Mouse (Mus musculus) testis, adult 2 months (tissue): ENCODE results near the gene Cbx7.

Source experiments
- CTCF ChIP-seq: fragments of 200-500 bp; IDR thresholded peaks from 2 replicates; pipeline ENCODE4 v1.5.1; 2012; ENCODE audit warnings: low read depth, mild to moderate bottlenecking, inconsistent platforms, low read length, moderate library complexity; ENCODE audit not compliant: control insufficient read depth, insufficient read depth, insufficient replicate concordance
- POLR2A ChIP-seq: fragments of 200-500 bp; IDR thresholded peaks from 2 replicates; pipeline ENCODE4 v1.6.1; 2012; ENCODE audit warnings: low read depth, mild to moderate bottlenecking, inconsistent platforms, low read length, moderate library complexity; ENCODE audit not compliant: control insufficient read depth

DNA sequence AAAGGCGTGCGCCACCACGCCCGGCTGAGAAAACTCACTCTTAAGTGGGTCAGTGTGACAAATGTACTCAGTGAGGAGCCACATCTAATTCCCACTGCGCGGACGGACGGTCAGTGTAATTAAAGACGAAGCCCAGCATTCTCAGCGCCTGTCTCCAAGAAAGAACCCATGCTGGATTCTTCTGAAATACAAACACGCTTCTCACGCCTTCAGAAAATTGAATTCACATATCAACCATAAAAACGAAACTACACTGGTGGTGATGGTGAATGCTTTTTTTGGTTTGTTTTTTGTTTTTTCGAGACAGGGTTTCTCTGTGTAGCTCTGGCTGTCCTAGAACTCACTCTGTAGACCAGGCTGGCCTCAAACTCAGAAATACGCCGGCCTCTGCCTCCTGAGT, 31.0 kb downstream of the Cbx7 start:
- TF ChIP-seq POLR2A (no peak), CTCF (no peak)
